Mouse (Mus musculus): ENCODE measurements at regions not wholly inside any gene's neighbourhood (a gene's known extent, or its start where the extent isn't known, plus 50 kb on each side); places are given as distances from the start of the nearest gene placed in this dataset.

GRCm38 (mm10) chr15:102862374-102862773, 58.5 kb upstream of the Hoxc13 start:
- WGBS: 87% methylated on average over 6 of the region's 6 CpGs
- no peak overlapping the region for H3K4me2 ChIP-seq
- no peaks in the 10 kb centered on the region for H3K4me1 ChIP-seq
- no peak for ATAC-seq (replicated peaks)
- H3K36me3 ChIP-seq (replicated peaks): no peaks in the 10 kb centered on the region
- H3K4me3 ChIP-seq: no peak overlapping the region
- H3K9me3 ChIP-seq: no peaks in the 10 kb centered on the region
- no peaks in the 10 kb centered on the region for H3K27me3 ChIP-seq (replicated peaks)
- no peak overlapping the region for H3K27ac ChIP-seq
- no peak overlapping the region for H3K9ac ChIP-seq

DNA sequence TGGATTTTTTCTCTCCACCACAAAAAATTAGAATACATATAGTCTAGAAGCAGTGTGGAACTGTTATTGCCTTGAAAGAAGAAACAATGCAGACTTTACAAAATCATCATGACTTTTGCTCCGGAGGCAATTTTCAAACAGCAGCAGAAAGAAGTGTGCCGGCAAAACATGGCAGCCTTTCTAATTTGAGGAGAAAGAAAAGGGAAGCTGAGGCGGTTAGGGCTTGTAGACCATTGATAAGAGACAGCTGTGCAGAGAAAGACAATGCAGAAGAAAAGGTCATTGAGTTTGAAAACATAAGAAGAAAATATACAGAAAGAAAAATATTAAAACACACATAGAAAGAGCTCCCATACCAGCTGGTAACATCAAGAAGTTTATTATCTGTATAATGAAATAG, 54.1 kb upstream of the Hoxc13 start:
- Histone ChIP-seq H3K9ac (no peak overlapping the region), H3K4me1 (no peaks in the 10 kb centered on the region), H3K4me2 (no peak overlapping the region), H3K27me3 (replicated peaks) (no peaks in the 10 kb centered on the region), H3K4me3 (no peak overlapping the region), H3K27ac (no peak overlapping the region), H3K9me3 (no peaks in the 10 kb centered on the region), H3K36me3 (replicated peaks) (no peaks in the 10 kb centered on the region)
- ATAC-seq (replicated peaks): no peak
- WGBS: 85% methylated on average over 3 of the region's 3 CpGs

Data from midbrain, embryonic 15.5 days (tissue).